Mouse (Mus musculus) embryonic facial prominence, embryonic 12.5 days (tissue): ENCODE data around the gene Tnf. TPM values are rescaled to one million over a fixed set of nuclear protein-coding genes. Genes with fewer than 3 reads are reported as not detected.

Experiments used
- ATAC-seq: fragments of 200-750 bp; cut with Nextera tagmentation; 2 replicates; pipeline ENCODE4 v1.8.0; 2017; ENCODE audit not compliant: insufficient number of reproducible peaks, insufficient read depth, low FRiP score, low TSS enrichment
- H3K27ac ChIP-seq: fragments of 300-500 bp; sonication (generic); 2 replicates; pipeline ENCODE4 v1.5.1; 2016; ENCODE audit warnings: mild to moderate bottlenecking
- H3K27me3 ChIP-seq: fragments of 300-500 bp; sonication (generic); 2 replicates; pipeline ENCODE4 v1.6.1; 2016; ENCODE audit warnings: mild to moderate bottlenecking, moderate library complexity
- H3K36me3 ChIP-seq: fragments of 300-500 bp; sonication (generic); 2 replicates; pipeline ENCODE4 v1.6.1; 2016; ENCODE audit warnings: mild to moderate bottlenecking
- H3K4me1 ChIP-seq: fragments of 300-500 bp; sonication (generic); 2 replicates; pipeline ENCODE4 v1.6.1; 2016
- H3K4me2 ChIP-seq: fragments of 300-500 bp; sonication (generic); replicated peaks from 2 replicates; pipeline ENCODE4 v1.6.1; 2016; ENCODE audit warnings: mild to moderate bottlenecking, moderate library complexity
- H3K4me3 ChIP-seq: fragments of 300-500 bp; sonication (generic); 2 replicates; pipeline ENCODE4 v1.5.1; 2016; ENCODE audit warnings: mild to moderate bottlenecking
- H3K9ac ChIP-seq: fragments of 300-500 bp; sonication (generic); 2 replicates; pipeline ENCODE4 v1.6.1; 2016; ENCODE audit warnings: mild to moderate bottlenecking, moderate library complexity
- H3K9me3 ChIP-seq: fragments of 300-500 bp; sonication (generic); 2 replicates; pipeline ENCODE4 v1.6.1; 2016; ENCODE audit warnings: mild to moderate bottlenecking, moderate library complexity
- WGBS: fragments of 180-500 bp; shearing (Covaris S2); methylation state at CpG from one replicate; pipeline ENCODE4 v1.1.7; 2016; 5-methylcytosine and 5-hydroxymethylcytosine counted together
- microRNA-seq: library from miRNA; unstranded; fragments of <30 nt; microRNA quantifications from one replicate; pipeline ENCODE4, GENCODE M21; 2017
- polyA plus RNA-seq: library from polyadenylated mRNA; unstranded; fragments of >200 nt; fragmentation: Nextera tagmentation; extraction: Ambion mirVana; gene quantifications from 2 replicates; pipeline ENCODE4 v1.2.1, GENCODE M21; 2016

Gene Tnf
- polyA plus RNA-seq, 1 experiment from 2014 or later = 0.15 TPM

GRCm38 (mm10) chr17:35157661-35158175 is 44.1 kb downstream of the Tnf start:
- peaks cover 20% of the 10 kb centered on the region for H3K4me1 ChIP-seq
- H3K9me3 ChIP-seq = no peaks in the 10 kb centered on the region
- no peak overlapping the region for H3K4me3 ChIP-seq
- 96% methylated on average over 8 of the region's 8 CpGs for WGBS
- no peaks in the 10 kb centered on the region for H3K27me3 ChIP-seq
- ATAC-seq = peak; percentile 20; the same call in 1 of the 2 replicates
- peaks cover 96% of the 10 kb centered on the region for H3K36me3 ChIP-seq
- no peak overlapping the region for H3K4me2 ChIP-seq
- H3K9ac ChIP-seq = no peak overlapping the region
- no peak overlapping the region for H3K27ac ChIP-seq

- no peak for ATAC-seq
- no peak overlapping the region for H3K4me2 ChIP-seq
- 92% methylated on average over 8 of the region's 8 CpGs for WGBS
These were observed 44.6 kb downstream of the Tnf start for GRCm38 (mm10) chr17:35157254-35157653.

GRCm38 (mm10) chr17:35156461-35157200 is 45.2 kb downstream of the Tnf start:
- Histone ChIP-seq H3K4me1 (peaks cover 12% of the 10 kb centered on the region), H3K27ac (no peak overlapping the region), H3K9ac (no peak overlapping the region), H3K4me2 (no peak overlapping the region), H3K9me3 (no peaks in the 10 kb centered on the region), H3K4me3 (no peak overlapping the region), H3K27me3 (no peaks in the 10 kb centered on the region), H3K36me3 (peaks cover 100% of the 10 kb centered on the region)
- 93% methylated on average over 33 of the region's 33 CpGs for WGBS
- no peak; the same call in 1 of the 2 replicates for ATAC-seq

More at GRCm38 (mm10) chr17:35157254-35157653, 44.6 kb downstream of the Tnf start:
- H3K27ac ChIP-seq = no peak overlapping the region
- no peak overlapping the region for H3K9ac ChIP-seq
- no peaks in the 10 kb centered on the region for H3K27me3 ChIP-seq
- no peaks in the 10 kb centered on the region for H3K9me3 ChIP-seq
- peaks cover 16% of the 10 kb centered on the region for H3K4me1 ChIP-seq
- no peak overlapping the region for H3K4me3 ChIP-seq
- H3K36me3 ChIP-seq = peaks cover 100% of the 10 kb centered on the region

- ATAC-seq = no peak
- Histone ChIP-seq H3K4me3 (no peak overlapping the region), H3K9me3 (no peaks in the 10 kb centered on the region), H3K4me1 (peaks cover 12% of the 10 kb centered on the region), H3K4me2 (no peak overlapping the region), H3K27me3 (no peaks in the 10 kb centered on the region), H3K27ac (no peak overlapping the region), H3K36me3 (peaks cover 98% of the 10 kb centered on the region), H3K9ac (no peak overlapping the region)
- 90% methylated on average over 12 of the region's 12 CpGs for WGBS
These were observed 46.4 kb downstream of the Tnf start for GRCm38 (mm10) chr17:35155451-35155850.

GRCm38 (mm10) chr17:35154616-35155015 is 47.2 kb downstream of the Tnf start:
- no peak overlapping the region for H3K4me2 ChIP-seq
- H3K9me3 ChIP-seq = no peaks in the 10 kb centered on the region
- WGBS = 82% methylated on average over 7 of the region's 7 CpGs
- H3K9ac ChIP-seq = no peak overlapping the region
- no peak for ATAC-seq
- H3K36me3 ChIP-seq = peaks cover 98% of the 10 kb centered on the region
- no peak overlapping the region for H3K4me3 ChIP-seq
- peak overlapping the region; percentile 64 for H3K27ac ChIP-seq
- peaks cover 12% of the 10 kb centered on the region for H3K4me1 ChIP-seq
- H3K27me3 ChIP-seq = no peaks in the 10 kb centered on the region

- Histone ChIP-seq H3K4me2 (no peak overlapping the region), H3K36me3 (peaks cover 98% of the 10 kb centered on the region), H3K4me1 (peaks cover 12% of the 10 kb centered on the region), H3K9me3 (no peaks in the 10 kb centered on the region), H3K27ac (peak overlapping the region; percentile 64), H3K4me3 (no peak overlapping the region), H3K27me3 (no peaks in the 10 kb centered on the region), H3K9ac (no peak overlapping the region)
- ATAC-seq = no peak
- WGBS = 59% methylated on average over 4 of the region's 4 CpGs
These were observed 47.9 kb downstream of the Tnf start for GRCm38 (mm10) chr17:35153931-35154330.

GRCm38 (mm10) chr17:35153077-35153476 is 48.7 kb downstream of the Tnf start:
- WGBS = 94% methylated on average over 9 of the region's 9 CpGs

GRCm38 (mm10) chr17:35152121-35152520 is 49.7 kb downstream of the Tnf start:
- H3K4me3 ChIP-seq = no peak overlapping the region
- H3K9ac ChIP-seq = no peak overlapping the region
- H3K27me3 ChIP-seq = no peaks in the 10 kb centered on the region
- no peak overlapping the region for H3K4me2 ChIP-seq
- WGBS = 92% methylated on average over 4 of the region's 4 CpGs
- H3K9me3 ChIP-seq = no peaks in the 10 kb centered on the region
- no peak overlapping the region for H3K27ac ChIP-seq
- peaks cover 93% of the 10 kb centered on the region for H3K36me3 ChIP-seq
- ATAC-seq = no peak
- peaks cover 12% of the 10 kb centered on the region for H3K4me1 ChIP-seq

More at GRCm38 (mm10) chr17:35153077-35153476, 48.7 kb downstream of the Tnf start:
- Histone ChIP-seq H3K4me3 (no peak overlapping the region), H3K4me2 (no peak overlapping the region), H3K27ac (no peak overlapping the region), H3K4me1 (peaks cover 12% of the 10 kb centered on the region), H3K9ac (no peak overlapping the region), H3K9me3 (no peaks in the 10 kb centered on the region), H3K27me3 (no peaks in the 10 kb centered on the region), H3K36me3 (peaks cover 97% of the 10 kb centered on the region)
- ATAC-seq = no peak

Small RNA genes lying within 50 kb of the gene (microRNA-seq; reads per million reads assigned to microRNA genes)
- not detected for gene Mir6973a
- gene Mir6974 = not detected
- 2.5 reads per million, percentile 10 among the genes with 10 or more reads in this experiment for gene Mir6975
- not detected for gene Mir8094

Other genes starting within 250 kb of the Tnf start
- 0.33 and 0.36 TPM in 2 replicates for gene Hspa1b, start 242.8 kb downstream of the Tnf start, polyA plus RNA-seq
- gene Gm20481, start 232.1 kb downstream of the Tnf start, polyA plus RNA-seq = not detected in 2 replicates
- 4.2 and 4.9 TPM in 2 replicates for gene Hspa1a, start 229.9 kb downstream of the Tnf start, polyA plus RNA-seq
- gene Hspa1l, start 229.3 kb downstream of the Tnf start, polyA plus RNA-seq = 0.84 and 0.99 TPM in 2 replicates
- gene Lsm2, start 220.1 kb downstream of the Tnf start, polyA plus RNA-seq = 212 and 230 TPM in 2 replicates
- 150 and 160 TPM in 2 replicates for gene Vars, start 201.0 kb downstream of the Tnf start, polyA plus RNA-seq
- gene Vwa7, start 185.4 kb downstream of the Tnf start, polyA plus RNA-seq = 0.20 and 0.25 TPM in 2 replicates
- gene Sapcd1, start 174.0 kb downstream of the Tnf start, polyA plus RNA-seq = 8.7 and 9.5 TPM in 2 replicates
- 3.7 and 4.2 TPM in 2 replicates for gene Msh5, start 155.3 kb downstream of the Tnf start, polyA plus RNA-seq
- 205 and 211 TPM in 2 replicates for gene Clic1, start 152.0 kb downstream of the Tnf start, polyA plus RNA-seq
- gene Ddah2, start 143.0 kb downstream of the Tnf start, polyA plus RNA-seq = 471 and 492 TPM in 2 replicates
- gene Ly6g6c, start 136.6 kb downstream of the Tnf start, polyA plus RNA-seq = not detected in 2 replicates
- gene Mpig6b, start 135.8 kb downstream of the Tnf start, polyA plus RNA-seq = 0.61 and 0.99 TPM in 2 replicates
- gene Ly6g6e, start 125.1 kb downstream of the Tnf start, polyA plus RNA-seq = 1.1 and 1.3 TPM in 2 replicates
- 0.68 TPM in 1 of 2 replicates, not detected in the other for gene Ly6g6d, start 123.9 kb downstream of the Tnf start, polyA plus RNA-seq
- 0.27 and 0.65 TPM in 2 replicates for gene Ly6g6f, start 116.4 kb downstream of the Tnf start, polyA plus RNA-seq
- 83.3 and 86.7 TPM in 2 replicates for gene Abhd16a, start 112.7 kb downstream of the Tnf start, polyA plus RNA-seq
- not detected in 2 replicates for gene Ly6g5c, start 93.7 kb downstream of the Tnf start, polyA plus RNA-seq
- 0.82 and 1.0 TPM in 2 replicates for gene Ly6g5b, start 86.6 kb downstream of the Tnf start, polyA plus RNA-seq
- gene Gpank1, start 80.6 kb downstream of the Tnf start, polyA plus RNA-seq = 22.4 and 25.5 TPM in 2 replicates
- 254 and 259 TPM in 2 replicates for gene Csnk2b, start 80.0 kb downstream of the Tnf start, polyA plus RNA-seq
- gene D17H6S53E, start 75.6 kb downstream of the Tnf start, polyA plus RNA-seq = 9.3 and 10.7 TPM in 2 replicates
- gene Apom, start 70.0 kb downstream of the Tnf start, polyA plus RNA-seq = 0.46 and 0.49 TPM in 2 replicates
- gene Bag6, start 66.8 kb downstream of the Tnf start, polyA plus RNA-seq = 73.3 and 74.0 TPM in 2 replicates
- 225 and 230 TPM in 2 replicates for gene Prrc2a, start 37.1 kb downstream of the Tnf start, polyA plus RNA-seq
- gene Aif1, start 25.9 kb downstream of the Tnf start, polyA plus RNA-seq = 7.0 and 7.3 TPM in 2 replicates
- gene Lst1, start 13.6 kb downstream of the Tnf start, polyA plus RNA-seq = 5.9 and 7.7 TPM in 2 replicates
- 0.95 and 0.98 TPM in 2 replicates for gene Ltb, start 7.6 kb downstream of the Tnf start, polyA plus RNA-seq
- 0.22 and 0.27 TPM in 2 replicates for gene Lta, start 3.3 kb upstream of the Tnf start, polyA plus RNA-seq
- gene Gm16181, start 18.8 kb upstream of the Tnf start, polyA plus RNA-seq = 1.0 TPM in 1 of 2 replicates, not detected in the other
- gene Atp6v1g2, start 31.7 kb upstream of the Tnf start, polyA plus RNA-seq = 4.5 and 5.5 TPM in 2 replicates
- 13.0 and 13.3 TPM in 2 replicates for gene Nfkbil1, start 33.8 kb upstream of the Tnf start, polyA plus RNA-seq
- gene Ddx39b, start 39.7 kb upstream of the Tnf start, polyA plus RNA-seq = 572 and 587 TPM in 2 replicates
- 20.8 and 21.5 TPM in 2 replicates for gene H2-D1, start 60.7 kb upstream of the Tnf start, polyA plus RNA-seq
- not detected in 2 replicates for gene H2-Q1, start 118.4 kb upstream of the Tnf start, polyA plus RNA-seq
- 0.38 and 0.40 TPM in 2 replicates for gene H2-Q2, start 140.2 kb upstream of the Tnf start, polyA plus RNA-seq
- 2.0 and 2.2 TPM in 2 replicates for gene H2-Q4, start 177.6 kb upstream of the Tnf start, polyA plus RNA-seq
- gene H2-Q6, start 222.8 kb upstream of the Tnf start, polyA plus RNA-seq = 0.33 and 0.98 TPM in 2 replicates
- 4.6 and 5.9 TPM in 2 replicates for gene H2-Q7, start 237.1 kb upstream of the Tnf start, polyA plus RNA-seq